Mouse (Mus musculus) cerebellum, adult 11 months (tissue): ENCODE results near the gene Nfkbil1.

Experiments used
- DNase-seq: peaks from one replicate; pipeline ENCODE4 v3.0.0; 2022

The Nfkbil1 gene

GRCm38 (mm10) chr17:35198946-35199345, 36.6 kb downstream of the Nfkbil1 start:
- no peak for DNase-seq

GRCm38 (mm10) chr17:35198029-35198428, 37.6 kb downstream of the Nfkbil1 start:
- no peak for DNase-seq

GRCm38 (mm10) chr17:35197126-35197525, 38.5 kb downstream of the Nfkbil1 start:
- no peak for DNase-seq

GRCm38 (mm10) chr17:35196321-35196641, 39.3 kb downstream of the Nfkbil1 start:
- DNase-seq, result no peak

GRCm38 (mm10) chr17:35195631-35196320, 39.8 kb downstream of the Nfkbil1 start:
- DNase-seq, result peak; percentile 47

- DNase-seq, result no peak
Observed at GRCm38 (mm10) chr17:35194844-35195630, 40.6 kb downstream of the Nfkbil1 start.

- no peak for DNase-seq
Observed at GRCm38 (mm10) chr17:35193881-35194843, 41.4 kb downstream of the Nfkbil1 start, which contains the start of gene Ltb. Gene Ltb, plus strand, starts transcription at chr17:35194439.

- no peak for DNase-seq
Observed at GRCm38 (mm10) chr17:35192924-35193323, 42.7 kb downstream of the Nfkbil1 start.

- no peak for DNase-seq
Observed at GRCm38 (mm10) chr17:35191723-35192122, 43.9 kb downstream of the Nfkbil1 start.

GRCm38 (mm10) chr17:35190096-35190495, 45.5 kb downstream of the Nfkbil1 start:
- no peak for DNase-seq

GRCm38 (mm10) chr17:35189186-35189585, 46.4 kb downstream of the Nfkbil1 start:
- no peak for DNase-seq

GRCm38 (mm10) chr17:35187959-35188610, 47.5 kb downstream of the Nfkbil1 start, which contains the start of gene Lst1:
Gene Lst1, minus strand, starts transcription at chr17:35188439.
- no peak for DNase-seq

GRCm38 (mm10) chr17:35187345-35187744, 48.2 kb downstream of the Nfkbil1 start:
- no peak for DNase-seq

- DNase-seq, result no peak
Observed at GRCm38 (mm10) chr17:35186681-35187080, 48.9 kb downstream of the Nfkbil1 start.

GRCm38 (mm10) chr17:35185639-35186611, 49.7 kb downstream of the Nfkbil1 start:
- no peak for DNase-seq

- no peak for DNase-seq
Observed at GRCm38 (mm10) chr17:35180093-35180492, 55.5 kb downstream of the Nfkbil1 start.

- DNase-seq, result no peak
Observed at GRCm38 (mm10) chr17:35178528-35178927, 57.1 kb downstream of the Nfkbil1 start.

- DNase-seq, result no peak
Observed at GRCm38 (mm10) chr17:35175968-35176367, 59.6 kb downstream of the Nfkbil1 start, which contains the start of gene Aif1. Gene Aif1, minus strand, starts transcription at chr17:35176068.

GRCm38 (mm10) chr17:35175382-35175781, 60.2 kb downstream of the Nfkbil1 start:
- DNase-seq, result no peak

- no peak for DNase-seq
Observed at GRCm38 (mm10) chr17:35174201-35174977, 61.2 kb downstream of the Nfkbil1 start.
